Mouse (Mus musculus): Measurements from ENCODE around the gene Xpa. TPM values are rescaled to one million over a fixed set of nuclear protein-coding genes. Genes with fewer than 3 reads are reported as not detected.

The Xpa gene
- polyA plus RNA-seq, 1 experiment from 2014 or later = 29.0 TPM

- Histone ChIP-seq H3K4me2 (replicated peaks; ENCODE audit: low read depth) (peak overlapping the region; percentile 74), H3K36me3 (ENCODE audit: control insufficient read depth, insufficient read depth) (peaks cover 20% of the 10 kb centered on the region), H3K9me3 (ENCODE audit: control insufficient read depth) (no peaks in the 10 kb centered on the region), H3K4me3 (ENCODE audit: low read depth, low read length) (peak overlapping the region; percentile 92), H3K9ac (ENCODE audit: low read depth, low read length) (peak overlapping the region; percentile 88), H3K27me3 (replicated peaks; ENCODE audit: control insufficient read depth, insufficient read depth, low read length) (no peaks in the 10 kb centered on the region), H3K4me1 (replicated peaks; ENCODE audit: control insufficient read depth, insufficient read depth, low read length) (no peaks in the 10 kb centered on the region; the same call in 1 of the 2 replicates), H3K27ac (ENCODE audit: low read depth, low read length) (peak overlapping the region; percentile 99)
- no peak for TF ChIP-seq CTCF (IDR thresholded peaks at IDR 0.05; ENCODE audit: low read depth)
- 3% methylated on average over 17 of the region's 17 CpGs for WGBS
- ATAC-seq = peak; percentile 48; the same call in 1 of the 2 replicates
Observed at GRCm38 (mm10) chr4:46137629-46138286, 58.4 kb downstream of the Xpa start.

GRCm38 (mm10) chr4:46131791-46132190 lies 64.3 kb downstream of the Xpa start:
- no peaks in the 10 kb centered on the region; the same call in 1 of the 2 replicates for H3K4me1 ChIP-seq (replicated peaks; ENCODE audit: control insufficient read depth, insufficient read depth, low read length)
- H3K4me2 ChIP-seq (replicated peaks; ENCODE audit: low read depth) = no peak overlapping the region
- H3K4me3 ChIP-seq (ENCODE audit: low read depth, low read length) = no peak overlapping the region
- no peak overlapping the region for H3K9ac ChIP-seq (ENCODE audit: low read depth, low read length)
- WGBS = 84% methylated on average over 6 of the region's 6 CpGs
- no peaks in the 10 kb centered on the region for H3K9me3 ChIP-seq (ENCODE audit: control insufficient read depth)
- H3K36me3 ChIP-seq (ENCODE audit: control insufficient read depth, insufficient read depth) = peaks cover 63% of the 10 kb centered on the region
- no peak for TF ChIP-seq CTCF (IDR thresholded peaks at IDR 0.05; ENCODE audit: low read depth)
- ATAC-seq = no peak
- H3K27ac ChIP-seq (ENCODE audit: low read depth, low read length) = no peak overlapping the region
- no peaks in the 10 kb centered on the region for H3K27me3 ChIP-seq (replicated peaks; ENCODE audit: control insufficient read depth, insufficient read depth, low read length)

- no peak overlapping the region for H3K4me3 ChIP-seq (ENCODE audit: low read depth, low read length)
- no peak overlapping the region for H3K27ac ChIP-seq (ENCODE audit: low read depth, low read length)
- H3K9ac ChIP-seq (ENCODE audit: low read depth, low read length) = no peak overlapping the region
- no peak for ATAC-seq
- no peaks in the 10 kb centered on the region for H3K4me1 ChIP-seq (replicated peaks; ENCODE audit: control insufficient read depth, insufficient read depth, low read length)
- WGBS = 64% methylated on average over 3 of the region's 3 CpGs
- H3K27me3 ChIP-seq (replicated peaks; ENCODE audit: control insufficient read depth, insufficient read depth, low read length) = no peaks in the 10 kb centered on the region
- H3K9me3 ChIP-seq (ENCODE audit: control insufficient read depth) = no peaks in the 10 kb centered on the region
- peaks cover 73% of the 10 kb centered on the region for H3K36me3 ChIP-seq (ENCODE audit: control insufficient read depth, insufficient read depth)
- H3K4me2 ChIP-seq (replicated peaks; ENCODE audit: low read depth) = no peak overlapping the region
- TF ChIP-seq CTCF (IDR thresholded peaks at IDR 0.05; ENCODE audit: low read depth) = peak; percentile 86
Observed at GRCm38 (mm10) chr4:46130221-46130620, 65.9 kb downstream of the Xpa start.

GRCm38 (mm10) chr4:46129311-46130004 lies 66.7 kb downstream of the Xpa start:
- no peak overlapping the region for H3K27ac ChIP-seq (ENCODE audit: low read depth, low read length)
- H3K9me3 ChIP-seq (ENCODE audit: control insufficient read depth) = no peaks in the 10 kb centered on the region
- H3K27me3 ChIP-seq (replicated peaks; ENCODE audit: control insufficient read depth, insufficient read depth, low read length) = no peaks in the 10 kb centered on the region
- peaks cover 76% of the 10 kb centered on the region for H3K36me3 ChIP-seq (ENCODE audit: control insufficient read depth, insufficient read depth)
- TF ChIP-seq CTCF (IDR thresholded peaks at IDR 0.05; ENCODE audit: low read depth) = no peak
- H3K4me2 ChIP-seq (replicated peaks; ENCODE audit: low read depth) = no peak overlapping the region
- 92% methylated on average over 8 of the region's 8 CpGs for WGBS
- H3K4me1 ChIP-seq (replicated peaks; ENCODE audit: control insufficient read depth, insufficient read depth, low read length) = no peaks in the 10 kb centered on the region
- H3K4me3 ChIP-seq (ENCODE audit: low read depth, low read length) = no peak overlapping the region
- no peak overlapping the region for H3K9ac ChIP-seq (ENCODE audit: low read depth, low read length)
- no peak for ATAC-seq

GRCm38 (mm10) chr4:46126541-46126940 lies 69.6 kb downstream of the Xpa start:
- H3K4me3 ChIP-seq (ENCODE audit: low read depth, low read length) = no peak overlapping the region
- TF ChIP-seq CTCF (IDR thresholded peaks at IDR 0.05; ENCODE audit: low read depth) = peak; percentile 95
- no peaks in the 10 kb centered on the region for H3K4me1 ChIP-seq (replicated peaks; ENCODE audit: control insufficient read depth, insufficient read depth, low read length)

GRCm38 (mm10) chr4:46123358-46123757 lies 72.8 kb downstream of the Xpa start:
- no peak overlapping the region for H3K9ac ChIP-seq (ENCODE audit: low read depth, low read length)
- H3K9me3 ChIP-seq (ENCODE audit: control insufficient read depth) = no peaks in the 10 kb centered on the region
- TF ChIP-seq CTCF (IDR thresholded peaks at IDR 0.05; ENCODE audit: low read depth) = no peak
- H3K36me3 ChIP-seq (ENCODE audit: control insufficient read depth, insufficient read depth) = peaks cover 71% of the 10 kb centered on the region
- H3K4me1 ChIP-seq (replicated peaks; ENCODE audit: control insufficient read depth, insufficient read depth, low read length) = no peaks in the 10 kb centered on the region
- H3K4me2 ChIP-seq (replicated peaks; ENCODE audit: low read depth) = no peak overlapping the region
- no peak for ATAC-seq
- WGBS = 78% methylated on average over 6 of the region's 6 CpGs
- H3K27me3 ChIP-seq (replicated peaks; ENCODE audit: control insufficient read depth, insufficient read depth, low read length) = no peaks in the 10 kb centered on the region
- no peak overlapping the region for H3K4me3 ChIP-seq (ENCODE audit: low read depth, low read length)
- no peak overlapping the region for H3K27ac ChIP-seq (ENCODE audit: low read depth, low read length)

More at GRCm38 (mm10) chr4:46126541-46126940, 69.6 kb downstream of the Xpa start:
- Histone ChIP-seq H3K27me3 (replicated peaks; ENCODE audit: control insufficient read depth, insufficient read depth, low read length) (no peaks in the 10 kb centered on the region), H3K4me2 (replicated peaks; ENCODE audit: low read depth) (no peak overlapping the region), H3K9me3 (ENCODE audit: control insufficient read depth) (no peaks in the 10 kb centered on the region), H3K27ac (ENCODE audit: low read depth, low read length) (no peak overlapping the region), H3K9ac (ENCODE audit: low read depth, low read length) (no peak overlapping the region), H3K36me3 (ENCODE audit: control insufficient read depth, insufficient read depth) (peaks cover 73% of the 10 kb centered on the region)
- 46% methylated on average over 2 of the region's 2 CpGs for WGBS
- no peak for ATAC-seq

All from intestine, postnatal 0 days (tissue).